Mouse (Mus musculus) gastrocnemius, postnatal 36 days (tissue): ENCODE results near the gene Arvcf. TPM values are rescaled to one million over a fixed set of nuclear protein-coding genes. Genes with fewer than 3 reads are reported as not detected.
A peak's percentile ranks its signal among the peaks of the same experiment; 100 is the strongest.

Source experiments
- DNase-seq, 2 experiments: peaks; one replicate each; pipeline ENCODE4 v3.0.0; 2022
- intact Hi-C: fragments of 180-260 bp; cut with DNase I; formaldehyde crosslinking; loops from one replicate; pipeline ENCODE4 v1.15.1; 2025
- long read RNA-seq, 2 experiments: library from polyadenylated mRNA; stranded (forward); transcript quantifications; one replicate each; pipeline ENCODE4 v2.0.0; 2021
- total RNA-seq, 2 experiments: library from RNA; stranded (reverse); gene quantifications; 2 replicates each; pipeline ENCODE4 v1.2.3; 2021

Gene Arvcf
- 10 to 100 TPM; 10.2 to 14.3 TPM for total RNA-seq
- long read RNA-seq, experiment 1, partial matches to known transcripts: 2 of 5 reads
- long read RNA-seq, experiment 1, other reads (novel, unspliced or antisense): 3 of 5 reads
- long read RNA-seq, experiment 2, full-length matches to known transcripts: 5 of 10 reads
- long read RNA-seq, experiment 2, partial matches to known transcripts: 3 of 10 reads
- long read RNA-seq, experiment 2, other reads (novel, unspliced or antisense): 2 of 10 reads

DNA sequence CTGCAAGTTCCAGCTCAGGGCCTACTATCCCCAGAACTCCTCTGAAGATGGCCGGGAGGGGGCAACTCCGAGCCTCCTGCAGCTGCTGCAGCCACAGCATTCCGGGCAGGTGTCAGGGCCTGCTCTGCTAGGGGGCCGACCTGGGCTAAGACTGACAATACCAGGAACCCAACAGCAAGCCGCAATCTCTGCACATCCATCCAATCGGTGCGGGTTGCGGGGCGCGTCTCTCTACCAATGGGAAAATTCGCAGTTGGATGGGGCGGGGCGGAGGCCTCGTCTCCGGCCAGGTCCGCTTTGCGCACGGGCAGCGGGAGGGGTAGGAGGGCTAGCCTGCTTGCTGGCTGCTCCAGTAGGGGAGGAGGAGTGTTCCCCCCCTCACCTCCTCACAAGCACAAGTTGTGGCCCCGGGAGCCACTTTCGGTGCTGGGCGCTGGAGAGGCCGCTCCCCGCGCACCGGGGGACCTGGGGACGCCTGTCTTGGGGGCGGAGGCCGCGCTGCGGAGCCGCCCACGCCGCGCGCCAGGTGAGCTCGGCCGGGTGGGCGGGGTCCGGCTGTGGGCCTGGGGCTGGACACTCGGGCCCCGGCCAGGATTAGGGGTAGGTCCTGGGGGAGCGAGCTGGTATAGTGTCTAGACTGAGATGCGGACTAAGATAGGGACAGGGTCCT is at the start of gene Arvcf, which contains the start of gene Tango2:
Arvcf (plus strand) TSS at position 252 of the 670 bp plus-strand sequence.
Tango2 (minus strand) TSS at position 173 of the 670 bp plus-strand sequence.
- DNase-seq: peak; percentile 83 to 86
- intact Hi-C loops: loop anchor here (5.0 kb wide), 1 partner anchor 269 kb away; no protein-coding TSS in a partner anchor

GRCm38 (mm10) chr16:18308159-18308558 is 39.8 kb upstream of the Arvcf start:
- intact Hi-C loops: no loop called here
- DNase-seq: no peak

GRCm38 (mm10) chr16:18318992-18319391 is 29.0 kb upstream of the Arvcf start:
- intact Hi-C loops: no loop called here
- no peak for DNase-seq

DNA sequence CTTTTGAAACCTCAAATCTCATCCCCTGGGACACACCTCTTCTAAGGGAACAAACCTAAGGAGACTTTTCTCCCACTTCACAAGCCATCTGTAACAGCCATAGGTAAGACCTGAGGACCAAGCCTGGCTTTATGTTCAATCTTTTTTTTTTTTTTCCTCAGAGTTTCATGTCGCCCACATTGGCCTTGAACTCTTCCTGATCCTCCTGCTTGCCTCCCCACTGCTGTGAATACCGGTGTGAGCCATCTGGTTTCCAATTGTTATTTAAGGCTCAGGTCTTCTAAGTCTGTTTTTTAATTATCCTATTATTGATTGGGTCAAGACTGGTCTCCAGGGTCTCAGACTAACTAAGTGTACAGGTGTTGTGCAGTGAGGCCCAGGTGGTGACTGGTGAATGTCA is 26.5 kb upstream of the Arvcf start:
- intact Hi-C loops: no loop called here
- no peak for DNase-seq

- intact Hi-C loops: no loop called here
- no peak for DNase-seq
These were observed 24.5 kb upstream of the Arvcf start for GRCm38 (mm10) chr16:18323460-18323859.

DNA sequence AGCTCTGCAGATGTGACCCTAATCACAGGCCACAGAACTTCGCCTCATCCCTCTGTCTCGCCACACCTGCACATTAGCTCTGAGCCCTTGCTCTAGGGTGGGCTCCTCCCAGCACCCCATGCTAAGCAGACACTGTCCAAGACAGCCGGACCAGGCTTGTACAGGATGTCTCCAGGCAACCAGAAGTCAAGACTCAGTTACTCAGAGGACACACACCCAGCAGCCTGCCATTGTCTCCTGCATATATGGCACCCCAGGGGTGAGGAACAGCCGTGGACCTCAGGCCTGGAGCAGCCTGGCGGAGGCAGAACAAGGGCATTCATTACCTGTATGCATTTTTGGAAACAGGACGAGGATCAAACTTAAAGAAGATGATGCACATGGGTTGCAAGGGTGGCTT is 24.0 kb upstream of the Arvcf start:
- intact Hi-C loops: no loop called here

DNA sequence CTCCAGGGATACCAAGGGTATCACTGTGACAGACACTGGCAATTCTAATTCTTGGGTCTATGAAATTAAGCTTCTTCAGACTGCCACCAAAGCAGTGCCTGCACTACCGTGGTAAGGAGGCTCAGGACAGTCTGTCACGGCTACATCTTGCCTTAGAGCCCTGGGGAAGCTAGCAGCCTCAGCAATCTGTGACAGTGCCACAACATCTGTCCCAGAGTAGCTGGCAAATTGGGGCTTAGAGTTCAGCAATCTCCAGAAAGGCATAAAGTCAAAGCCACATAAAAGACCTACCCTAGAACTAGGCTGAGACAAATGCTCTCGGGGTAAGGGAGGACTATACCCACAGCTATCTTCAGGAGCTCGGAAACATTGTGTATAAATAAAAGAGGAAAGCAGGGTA is 22.2 kb upstream of the Arvcf start:
- DNase-seq: no peak
- intact Hi-C loops: no loop called here

More for the DNA sequence above, 24.0 kb upstream of the Arvcf start:
- no peak for DNase-seq

GRCm38 (mm10) chr16:18327936-18328335 is 20.0 kb upstream of the Arvcf start:
- no peak for DNase-seq
- intact Hi-C loops: no loop called here

DNA sequence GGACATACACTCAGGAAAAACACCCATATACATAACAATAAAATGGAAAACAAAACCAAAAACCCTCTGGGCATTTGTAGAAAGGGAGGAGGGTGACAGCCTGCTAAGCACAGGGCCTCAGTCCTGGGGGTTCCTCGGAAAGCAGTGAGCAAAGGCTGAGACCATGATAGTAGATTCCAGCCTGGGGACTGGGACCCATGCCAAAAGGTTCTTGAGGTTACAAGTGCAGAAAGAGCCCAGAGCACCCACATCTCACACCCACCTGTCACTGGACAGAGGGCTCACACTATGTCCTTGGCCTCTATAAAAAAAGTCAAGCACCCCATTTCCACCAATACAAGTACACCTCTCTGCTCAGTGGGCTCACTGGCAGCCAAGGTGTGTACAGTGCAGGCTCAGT is 19.5 kb upstream of the Arvcf start:
- DNase-seq: no peak
- intact Hi-C loops: no loop called here

DNA sequence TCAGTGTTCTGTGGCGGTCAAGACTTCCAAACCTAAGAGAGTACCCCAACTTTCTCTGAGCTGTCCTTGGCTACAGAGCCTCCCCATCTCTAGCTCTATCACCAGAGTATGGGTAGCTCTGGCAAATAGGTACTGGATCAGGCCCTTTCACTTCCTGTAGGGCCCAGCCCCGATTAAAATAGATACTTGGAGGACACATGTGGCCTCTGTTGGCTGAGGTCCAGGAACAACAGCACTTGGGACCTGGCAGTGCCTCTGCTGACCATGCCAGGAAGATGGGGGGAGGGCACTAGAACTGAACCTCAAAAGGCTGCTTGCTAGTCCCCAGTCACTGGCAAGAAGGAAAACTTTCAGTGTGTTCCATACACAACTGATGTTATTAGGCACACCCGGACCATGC is 14.0 kb upstream of the Arvcf start:
- intact Hi-C loops: no loop called here
- peak in 1 of 2 experiments; percentile 45 for DNase-seq

DNA sequence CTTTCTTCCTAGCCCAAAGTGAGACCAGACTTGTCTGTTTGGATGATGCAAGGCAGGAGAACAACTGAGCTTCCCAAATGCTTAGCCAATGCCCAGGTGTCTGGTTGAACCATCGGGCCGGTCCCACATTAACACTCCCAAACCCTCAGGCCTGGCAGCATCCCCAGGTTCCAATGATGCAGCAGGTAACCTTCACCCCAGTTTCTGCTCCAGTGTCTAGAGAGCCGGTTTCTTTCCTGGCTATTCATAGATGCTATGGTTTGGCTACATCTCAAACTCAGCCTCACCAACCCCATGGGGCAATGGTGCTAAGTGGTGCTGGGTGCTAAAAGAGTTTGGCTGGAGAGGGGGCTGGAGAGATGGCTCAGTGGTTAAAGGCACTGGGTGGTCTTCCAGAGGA is 12.0 kb upstream of the Arvcf start:
- intact Hi-C loops: no loop called here
- no peak for DNase-seq

GRCm38 (mm10) chr16:18337261-18337660 is 10.7 kb upstream of the Arvcf start:
- no peak for DNase-seq
- intact Hi-C loops: no loop called here

DNA sequence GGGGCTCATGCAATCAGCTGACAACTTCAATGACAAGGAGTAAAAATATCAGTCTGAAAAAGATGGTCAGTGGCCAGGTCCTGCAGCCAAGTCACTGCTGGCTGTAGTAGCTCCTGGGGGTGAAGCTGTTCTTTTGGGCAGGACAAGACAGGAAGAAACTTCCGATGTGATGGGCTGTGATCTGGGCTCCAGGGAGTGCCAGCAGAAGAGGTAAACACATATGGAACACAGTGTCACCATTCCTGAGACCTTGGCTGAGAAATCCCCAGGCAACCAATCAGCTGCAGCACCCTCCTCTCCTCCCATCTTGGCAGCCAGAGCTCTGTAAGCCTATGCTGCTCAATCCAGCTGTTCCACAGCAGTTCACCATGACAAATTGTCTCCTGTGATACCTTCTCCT is 8.1 kb upstream of the Arvcf start:
- peak in 1 of 2 experiments; percentile 19 for DNase-seq
- intact Hi-C loops: no loop called here

GRCm38 (mm10) chr16:18341605-18342004 is 6.4 kb upstream of the Arvcf start:
- intact Hi-C loops: no loop called here
- no peak for DNase-seq

DNA sequence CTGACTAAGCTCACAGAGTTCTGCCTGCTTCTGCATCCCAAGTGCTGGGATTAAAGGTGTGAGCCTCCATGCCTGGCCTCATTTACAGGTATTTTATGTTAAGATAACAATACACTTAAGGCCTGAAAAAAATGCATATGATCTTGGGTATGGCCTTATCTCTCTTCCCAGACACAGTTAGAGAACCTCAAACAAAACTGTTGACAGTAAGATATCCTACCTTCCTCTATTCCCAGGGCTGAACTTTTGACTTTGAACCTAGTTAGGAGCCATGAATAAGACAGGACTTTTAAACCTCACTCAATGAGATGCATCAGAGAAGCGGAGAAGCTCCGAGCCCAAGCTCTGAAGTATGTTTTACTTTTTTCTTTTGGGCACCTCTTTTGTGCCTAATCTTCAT is 5.9 kb upstream of the Arvcf start:
- intact Hi-C loops: no loop called here
- no peak for DNase-seq

- no peak for DNase-seq
- intact Hi-C loops: no loop called here
These were observed 5.1 kb upstream of the Arvcf start for GRCm38 (mm10) chr16:18342650-18343570.

DNA sequence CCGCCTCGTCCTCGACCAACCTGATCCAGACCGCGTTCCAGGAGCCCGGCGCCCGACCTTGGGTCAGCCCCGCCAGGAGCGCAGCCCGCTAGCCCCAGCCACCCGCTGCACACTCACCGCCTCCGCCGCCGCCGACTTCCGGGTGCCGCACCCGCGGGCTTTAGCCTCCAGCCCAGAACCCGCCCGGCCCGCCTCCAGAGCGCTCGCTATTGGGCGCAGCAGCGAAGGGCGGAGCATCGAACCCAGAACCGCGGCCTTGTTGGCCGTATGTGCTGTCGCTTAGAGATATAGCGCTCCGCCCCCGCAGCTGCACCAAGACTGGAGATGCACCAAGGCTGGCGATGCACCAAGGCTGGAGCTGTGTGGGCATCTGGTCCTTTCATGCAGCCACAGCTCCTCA is 4.2 kb upstream of the Arvcf start:
- peak; percentile 93 to 97 for DNase-seq

GRCm38 (mm10) chr16:18345243-18345642 is 2.7 kb upstream of the Arvcf start:
- peak; percentile 79 to 80 for DNase-seq
- intact Hi-C loops: loop anchor here (5.0 kb wide), 1 partner anchor 272 kb away; no protein-coding TSS in a partner anchor

More for the DNA sequence above, 4.2 kb upstream of the Arvcf start:
- intact Hi-C loops: no loop called here

- no peak for DNase-seq
- intact Hi-C loops: loop anchor here (5.0 kb wide), 1 partner anchor 269 kb away; no protein-coding TSS in a partner anchor
These were observed 706 bp downstream of the Arvcf start for GRCm38 (mm10) chr16:18348601-18349175.

GRCm38 (mm10) chr16:18349761-18350325 is 1.9 kb downstream of the Arvcf start:
- no peak for DNase-seq
- intact Hi-C loops: loop anchor here (2.0 to 5.0 kb wide), 2 partner anchors 39 to 267 kb away; no protein-coding TSS in a partner anchor
